Mouse (Mus musculus) midbrain, embryonic 10.5 days (tissue): ENCODE data around the gene Dpy19l1. TPM values are rescaled to one million over a fixed set of nuclear protein-coding genes. Genes with fewer than 3 reads are reported as not detected.

Source experiments
- DNase-seq: peaks from one replicate; pipeline ENCODE4 v3.0.0-alpha.2; 2017; ENCODE audit warnings: low spot score
- H3K27ac ChIP-seq: fragments of 300-500 bp; sonication (generic); replicated peaks from 2 replicates; pipeline ENCODE4 v1.5.1; 2016; ENCODE audit warnings: mild to moderate bottlenecking
- H3K27me3 ChIP-seq: fragments of 300-500 bp; sonication (generic); 2 replicates; pipeline ENCODE4 v1.6.1; 2016; ENCODE audit warnings: low read depth, mild to moderate bottlenecking; ENCODE audit not compliant: poor library complexity, severe bottlenecking
- H3K36me3 ChIP-seq: fragments of 300-500 bp; sonication (generic); 2 replicates; pipeline ENCODE4 v1.6.1; 2016; ENCODE audit warnings: mild to moderate bottlenecking, moderate library complexity
- H3K4me1 ChIP-seq: fragments of 300-500 bp; sonication (generic); 2 replicates; pipeline ENCODE4 v1.6.1; 2016
- H3K4me3 ChIP-seq: fragments of 300-500 bp; sonication (generic); 2 replicates; pipeline ENCODE4 v1.5.1; 2016; ENCODE audit warnings: mild to moderate bottlenecking, moderate library complexity
- H3K9me3 ChIP-seq: fragments of 300-500 bp; sonication (generic); replicated peaks from 2 replicates; pipeline ENCODE4 v1.6.1; 2016; ENCODE audit warnings: mild to moderate bottlenecking
- WGBS: fragments of 180-500 bp; shearing (Covaris S2); methylation state at CpG from one replicate; pipeline ENCODE4 v1.1.7; 2016; 5-methylcytosine and 5-hydroxymethylcytosine counted together
- polyA plus RNA-seq: library from polyadenylated mRNA; unstranded; fragments of >200 nt; fragmentation: Nextera tagmentation; extraction: Ambion mirVana; gene quantifications from 2 replicates; pipeline ENCODE4 v1.2.1, GENCODE M21; 2016

The Dpy19l1 gene
- polyA plus RNA-seq, 1 experiment from 2014 or later, result 9.6 TPM

GRCm38 (mm10) chr9:24453833-24454232 lies 49.1 kb downstream of the Dpy19l1 start:
- Histone ChIP-seq H3K27me3 (no peaks in the 10 kb centered on the region), H3K36me3 (peaks cover 6% of the 10 kb centered on the region; the same call in 1 of the 2 replicates), H3K9me3 (no peaks in the 10 kb centered on the region), H3K4me3 (no peak overlapping the region), H3K4me1 (no peaks in the 10 kb centered on the region), H3K27ac (no peak overlapping the region)
- 94% methylated on average over 12 of the region's 12 CpGs for WGBS
- no peak for DNase-seq

GRCm38 (mm10) chr9:24450976-24451375 lies 52.0 kb downstream of the Dpy19l1 start:
- 97% methylated on average over 3 of the region's 3 CpGs for WGBS

GRCm38 (mm10) chr9:24450524-24450923 lies 52.4 kb downstream of the Dpy19l1 start:
- DNase-seq, result no peak
- H3K27me3 ChIP-seq, result no peaks in the 10 kb centered on the region
- no peak overlapping the region for H3K27ac ChIP-seq
- 91% methylated on average over 7 of the region's 7 CpGs for WGBS
- no peak overlapping the region for H3K4me3 ChIP-seq
- no peaks in the 10 kb centered on the region for H3K9me3 ChIP-seq
- H3K36me3 ChIP-seq, result peaks cover 12% of the 10 kb centered on the region; the same call in 1 of the 2 replicates
- H3K4me1 ChIP-seq, result no peaks in the 10 kb centered on the region

More at GRCm38 (mm10) chr9:24450976-24451375, 52.0 kb downstream of the Dpy19l1 start:
- no peak for DNase-seq
- Histone ChIP-seq H3K27me3 (no peaks in the 10 kb centered on the region), H3K27ac (no peak overlapping the region), H3K36me3 (peaks cover 12% of the 10 kb centered on the region; the same call in 1 of the 2 replicates), H3K4me3 (no peak overlapping the region), H3K9me3 (no peaks in the 10 kb centered on the region), H3K4me1 (no peaks in the 10 kb centered on the region)

- Histone ChIP-seq H3K36me3 (peaks cover 20% of the 10 kb centered on the region), H3K4me1 (0 out of 2 replicates have a peak, but pooled peaks cover 3% of the 10 kb centered on the region), H3K4me3 (no peak overlapping the region), H3K27ac (no peak overlapping the region), H3K9me3 (no peaks in the 10 kb centered on the region), H3K27me3 (no peaks in the 10 kb centered on the region)
- 92% methylated on average over 2 of the region's 2 CpGs for WGBS
- DNase-seq, result no peak
Observed at GRCm38 (mm10) chr9:24434901-24435300, 68.0 kb downstream of the Dpy19l1 start.

- no peak for DNase-seq
- Histone ChIP-seq H3K27ac (no peak overlapping the region), H3K4me3 (no peak overlapping the region), H3K9me3 (no peaks in the 10 kb centered on the region), H3K27me3 (no peaks in the 10 kb centered on the region), H3K4me1 (0 out of 2 replicates have a peak, but pooled peaks cover 3% of the 10 kb centered on the region), H3K36me3 (peaks cover 27% of the 10 kb centered on the region)
Observed at GRCm38 (mm10) chr9:24429721-24430120, 73.2 kb downstream of the Dpy19l1 start.

- Histone ChIP-seq H3K9me3 (no peaks in the 10 kb centered on the region), H3K36me3 (peaks cover 38% of the 10 kb centered on the region), H3K27ac (no peak overlapping the region), H3K4me1 (no peaks in the 10 kb centered on the region), H3K4me3 (no peak overlapping the region), H3K27me3 (no peaks in the 10 kb centered on the region)
- 93% methylated on average over 1 of the region's 1 CpGs for WGBS
- no peak for DNase-seq
Observed at GRCm38 (mm10) chr9:24425679-24426078, 77.3 kb downstream of the Dpy19l1 start.

- Histone ChIP-seq H3K9me3 (no peaks in the 10 kb centered on the region), H3K4me3 (no peak overlapping the region), H3K27ac (no peak overlapping the region), H3K36me3 (peaks cover 46% of the 10 kb centered on the region), H3K4me1 (no peaks in the 10 kb centered on the region), H3K27me3 (no peaks in the 10 kb centered on the region)
- 95% methylated on average over 8 of the region's 8 CpGs for WGBS
- DNase-seq, result no peak
Observed at GRCm38 (mm10) chr9:24423241-24423640, 79.7 kb downstream of the Dpy19l1 start.

- no peak for DNase-seq
- no peak overlapping the region for H3K4me3 ChIP-seq
- no peaks in the 10 kb centered on the region for H3K9me3 ChIP-seq
- no peaks in the 10 kb centered on the region for H3K27me3 ChIP-seq
- H3K4me1 ChIP-seq, result no peaks in the 10 kb centered on the region
- peaks cover 53% of the 10 kb centered on the region for H3K36me3 ChIP-seq
- 84% methylated on average over 1 of the region's 1 CpGs for WGBS
- no peak overlapping the region for H3K27ac ChIP-seq
Observed at GRCm38 (mm10) chr9:24421888-24422287, 81.1 kb downstream of the Dpy19l1 start.

GRCm38 (mm10) chr9:24421221-24421620 lies 81.7 kb downstream of the Dpy19l1 start:
- peaks cover 55% of the 10 kb centered on the region for H3K36me3 ChIP-seq
- no peak overlapping the region for H3K27ac ChIP-seq
- DNase-seq, result no peak
- no peaks in the 10 kb centered on the region for H3K27me3 ChIP-seq
- H3K9me3 ChIP-seq, result no peaks in the 10 kb centered on the region
- 89% methylated on average over 3 of the region's 3 CpGs for WGBS
- no peaks in the 10 kb centered on the region for H3K4me1 ChIP-seq
- no peak overlapping the region for H3K4me3 ChIP-seq

GRCm38 (mm10) chr9:24420144-24420543 lies 82.8 kb downstream of the Dpy19l1 start:
- Histone ChIP-seq H3K4me3 (no peak overlapping the region), H3K27ac (no peak overlapping the region), H3K4me1 (no peaks in the 10 kb centered on the region), H3K9me3 (no peaks in the 10 kb centered on the region), H3K36me3 (peaks cover 55% of the 10 kb centered on the region), H3K27me3 (no peaks in the 10 kb centered on the region)
- no peak for DNase-seq
- 98% methylated on average over 4 of the region's 4 CpGs for WGBS

- H3K36me3 ChIP-seq, result peaks cover 55% of the 10 kb centered on the region
Observed at GRCm38 (mm10) chr9:24418281-24418680, 84.7 kb downstream of the Dpy19l1 start.

GRCm38 (mm10) chr9:24411483-24411882 lies 91.5 kb downstream of the Dpy19l1 start:
- DNase-seq, result no peak
- H3K9me3 ChIP-seq, result no peaks in the 10 kb centered on the region
- H3K36me3 ChIP-seq, result peaks cover 10% of the 10 kb centered on the region
- H3K4me3 ChIP-seq, result no peak overlapping the region
- no peak overlapping the region for H3K27ac ChIP-seq
- WGBS, result 97% methylated on average over 8 of the region's 8 CpGs
- no peaks in the 10 kb centered on the region for H3K27me3 ChIP-seq
- no peaks in the 10 kb centered on the region for H3K4me1 ChIP-seq

More at GRCm38 (mm10) chr9:24418281-24418680, 84.7 kb downstream of the Dpy19l1 start:
- Histone ChIP-seq H3K27ac (no peak overlapping the region), H3K4me3 (no peak overlapping the region), H3K27me3 (no peaks in the 10 kb centered on the region), H3K9me3 (no peaks in the 10 kb centered on the region), H3K4me1 (no peaks in the 10 kb centered on the region)
- whole genome bisulfite sequencing, result 91% methylated on average over 5 of the region's 5 CpGs
- no peak for DNase-seq

GRCm38 (mm10) chr9:24410439-24410838 lies 92.5 kb downstream of the Dpy19l1 start:
- no peak overlapping the region for H3K4me3 ChIP-seq
- H3K4me1 ChIP-seq, result no peaks in the 10 kb centered on the region
- WGBS, result 86% methylated on average over 1 of the region's 1 CpGs
- DNase-seq, result no peak
- no peak overlapping the region for H3K27ac ChIP-seq
- peaks cover 10% of the 10 kb centered on the region for H3K36me3 ChIP-seq
- H3K9me3 ChIP-seq, result no peaks in the 10 kb centered on the region
- no peaks in the 10 kb centered on the region for H3K27me3 ChIP-seq

GRCm38 (mm10) chr9:24407992-24408391 lies 94.9 kb downstream of the Dpy19l1 start:
- no peak for DNase-seq
- Histone ChIP-seq H3K36me3 (peaks cover 5% of the 10 kb centered on the region; the same call in 1 of the 2 replicates), H3K4me3 (no peak overlapping the region), H3K9me3 (no peaks in the 10 kb centered on the region), H3K4me1 (no peaks in the 10 kb centered on the region), H3K27me3 (no peaks in the 10 kb centered on the region), H3K27ac (no peak overlapping the region)
- 78% methylated on average over 3 of the region's 3 CpGs for WGBS
